Mouse (Mus musculus) spleen, postnatal 10 days (tissue): ENCODE measurements around the gene Pde8b.

Experiments
- DNase-seq, 2 experiments: peaks; one replicate each; pipeline ENCODE4 v3.0.0; 2021 to 2022; ENCODE audit warnings: low spot score in 2 of 2

Gene Pde8b

GRCm38 (mm10) chr13:95020216-95020615, 229.9 kb downstream of the Pde8b start:
- DNase-seq: no peak

DNA sequence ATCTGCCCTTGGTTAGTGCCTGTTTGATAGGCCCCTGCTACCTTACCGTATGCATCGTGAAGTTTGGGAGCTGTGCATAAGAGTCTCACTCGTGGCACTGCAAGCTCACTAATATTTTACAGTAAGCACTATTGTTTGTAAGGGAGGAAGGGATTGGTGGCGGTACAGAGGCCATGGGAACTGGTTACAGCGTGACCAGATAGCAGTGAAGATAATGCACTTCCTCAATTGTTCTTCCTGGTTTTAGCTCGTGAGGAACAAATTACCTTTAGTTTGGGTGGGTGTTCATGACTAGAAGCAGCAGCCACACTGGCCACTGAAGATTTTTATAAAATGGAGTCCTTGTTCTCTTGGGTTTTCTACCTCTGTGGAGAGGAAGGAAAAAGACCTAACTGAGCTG, 230.8 kb downstream of the Pde8b start:
- DNase-seq: no peak

DNA sequence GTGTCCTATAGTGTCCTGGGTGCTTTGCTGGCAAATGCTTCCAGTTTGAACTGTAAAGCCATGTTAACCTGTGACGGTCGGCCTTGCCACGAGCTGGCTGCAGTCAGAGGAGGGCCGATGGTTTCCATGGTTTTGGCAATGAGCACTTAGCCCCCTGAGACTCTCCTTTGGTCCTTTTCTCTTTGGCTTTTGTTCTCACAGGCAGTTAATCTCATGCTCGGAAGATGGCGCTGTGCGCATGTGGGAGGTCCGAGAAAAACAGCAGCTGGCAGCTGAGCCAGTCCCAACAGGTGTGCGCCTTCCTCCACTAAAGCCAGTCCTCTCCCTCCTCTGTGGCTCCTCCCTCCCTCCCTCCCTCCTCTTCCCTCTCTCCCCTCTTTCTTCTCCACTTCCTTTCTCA, 232.2 kb downstream of the Pde8b start:
- peak; percentile 7 to 59 for DNase-seq

- no peak for DNase-seq
Observed at GRCm38 (mm10) chr13:95017278-95017677, 232.9 kb downstream of the Pde8b start.

- no peak for DNase-seq
Observed at GRCm38 (mm10) chr13:95011546-95012257, 238.4 kb downstream of the Pde8b start.

GRCm38 (mm10) chr13:95009261-95009660, 240.9 kb downstream of the Pde8b start:
- no peak for DNase-seq

- DNase-seq: no peak
Observed at GRCm38 (mm10) chr13:95007281-95007680, 242.9 kb downstream of the Pde8b start.

GRCm38 (mm10) chr13:94990516-94990915, 259.6 kb downstream of the Pde8b start:
- DNase-seq: no peak

GRCm38 (mm10) chr13:94979081-94979480, 271.1 kb downstream of the Pde8b start:
- no peak for DNase-seq

DNA sequence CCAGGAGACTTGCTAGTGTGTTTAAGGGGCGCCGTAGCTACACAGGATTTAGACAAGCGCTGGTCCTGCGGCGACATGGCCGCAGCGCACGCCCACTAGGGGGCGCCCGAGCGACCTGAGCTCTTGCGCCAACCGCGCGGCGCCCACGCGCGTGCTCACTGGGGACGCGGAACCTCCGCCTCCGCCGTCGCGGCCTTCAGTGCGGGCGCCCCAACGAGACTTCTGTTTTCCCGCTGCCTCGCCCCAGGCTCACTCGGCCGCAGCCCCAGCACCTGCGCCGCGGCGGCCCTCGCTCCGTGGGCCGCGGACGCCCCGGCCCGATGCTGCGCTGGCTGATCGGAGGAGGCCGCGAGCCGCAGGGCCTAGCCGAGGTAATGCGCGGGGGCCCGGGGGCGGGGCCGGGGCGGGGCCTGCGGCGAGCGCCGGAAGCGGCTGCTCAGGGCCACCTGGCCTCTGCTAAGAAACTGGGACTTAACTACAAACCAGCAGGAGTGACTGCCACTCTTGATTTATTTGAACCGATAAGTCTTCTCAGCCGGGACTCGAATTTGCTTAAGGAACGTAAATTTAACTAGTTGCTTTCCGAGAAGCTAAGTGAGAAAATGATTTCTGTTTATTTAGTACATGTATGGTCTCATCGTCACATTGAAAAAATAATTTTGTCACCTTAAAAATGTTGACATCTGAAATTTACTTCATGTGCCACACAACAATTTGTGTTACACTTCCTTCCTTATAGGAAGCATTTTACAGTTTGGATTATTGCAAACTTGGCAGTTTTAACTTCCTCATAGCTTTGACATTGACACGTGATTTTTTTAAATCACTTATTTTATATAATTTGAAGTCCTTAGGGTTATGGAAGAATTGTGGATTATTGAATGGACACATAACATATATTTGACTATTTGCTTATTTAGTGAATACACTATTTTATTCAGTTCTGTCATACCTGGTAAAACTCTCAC, 273.6 kb downstream of the Pde8b start, which contains the start of gene Wdr41:
Gene Wdr41, plus strand, starts transcription at position 126 of the 968 bp plus-strand sequence.
- DNase-seq: peak; percentile 79 to 91

DNA sequence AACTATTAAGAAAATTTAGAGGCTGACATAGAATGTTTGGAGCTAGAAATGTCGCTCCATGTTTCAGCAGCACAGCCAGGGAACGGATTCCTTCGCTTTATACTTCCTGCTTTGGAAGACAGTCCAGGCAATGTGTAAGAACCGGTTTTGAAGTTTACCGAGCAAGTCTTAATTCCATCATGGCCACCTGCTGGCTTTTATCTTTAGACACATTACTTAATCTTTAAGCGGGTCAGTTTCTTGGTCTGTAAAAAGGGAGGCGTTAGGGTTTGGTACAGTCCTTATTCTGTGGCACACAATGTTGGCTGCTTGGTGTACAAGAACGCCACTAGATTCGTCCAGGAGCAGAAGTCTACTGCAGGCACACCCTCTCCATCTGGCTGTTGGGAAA, 274.3 kb downstream of the Pde8b start:
- DNase-seq: no peak
